Mouse (Mus musculus): ENCODE data around the gene Retreg2. TPM values are rescaled to one million over a fixed set of nuclear protein-coding genes. Genes with fewer than 3 reads are reported as not detected.

Retreg2 gene
- polyA plus RNA-seq (2014; fragmentation: Illumina TruSeq; extraction: RNeasy Lipid Tissue Mini Kit (QIAGEN cat#74804); ENCODE audit: low read depth, low replicate concordance): 11.7 TPM

DNA sequence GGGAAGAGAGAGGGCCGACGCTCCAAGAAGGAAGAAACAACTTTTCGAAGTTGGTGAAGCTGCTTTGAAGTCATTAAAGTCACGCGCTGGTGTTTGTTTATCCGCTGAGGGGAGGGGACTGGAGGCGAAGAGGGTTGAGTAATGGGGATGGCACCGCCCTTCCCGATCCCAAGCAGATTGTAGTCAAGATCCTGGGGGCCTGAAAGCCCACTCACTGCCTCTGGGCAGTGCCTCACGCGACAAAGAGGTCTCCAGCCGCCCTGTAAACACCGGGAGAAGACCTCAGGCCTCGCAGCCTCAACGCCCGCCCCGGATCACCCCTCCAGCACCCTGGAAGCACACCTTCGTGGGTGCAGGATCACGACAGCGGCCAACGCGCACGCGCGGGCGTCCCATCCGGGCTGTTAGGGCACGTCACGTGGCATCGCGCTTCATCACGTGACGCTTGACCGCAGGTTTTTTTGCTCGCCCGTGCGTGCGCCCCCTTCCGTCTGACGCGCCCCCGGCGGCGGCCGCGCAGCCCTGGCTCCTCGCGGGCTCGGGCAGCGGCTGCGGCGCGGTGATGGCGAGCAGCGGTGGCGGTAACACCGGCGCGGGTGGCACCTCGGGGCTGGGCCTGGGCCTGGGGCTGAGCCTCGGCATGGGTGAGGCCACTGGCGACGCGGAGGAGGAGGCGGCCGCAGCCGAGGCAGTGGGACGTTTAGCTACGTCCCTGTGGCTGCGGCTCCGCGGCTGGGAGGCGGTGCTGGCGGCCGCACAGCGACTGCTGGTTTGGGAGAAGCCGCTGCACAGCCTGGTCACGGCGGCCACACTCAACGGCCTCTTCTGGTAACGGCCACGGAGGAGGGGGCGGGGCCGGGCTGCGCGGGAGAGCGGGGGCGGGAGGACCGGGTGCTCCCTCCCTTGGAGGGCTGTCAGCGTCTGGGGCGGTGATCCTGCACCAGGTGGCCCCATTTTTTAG, at the start of gene Retreg2, which contains the start of gene Cnppd1:
Retreg2 (plus strand) TSS at position 478 of the 961 bp plus-strand sequence.
Cnppd1 (minus strand) TSS at position 411 of the 961 bp plus-strand sequence.

GRCm38 (mm10) chr1:75124346-75125321, 17.9 kb upstream of the Retreg2 start, which contains the start of gene Nhej1:
Gene Nhej1 (minus strand): TSS chr1:75125200.

DNA sequence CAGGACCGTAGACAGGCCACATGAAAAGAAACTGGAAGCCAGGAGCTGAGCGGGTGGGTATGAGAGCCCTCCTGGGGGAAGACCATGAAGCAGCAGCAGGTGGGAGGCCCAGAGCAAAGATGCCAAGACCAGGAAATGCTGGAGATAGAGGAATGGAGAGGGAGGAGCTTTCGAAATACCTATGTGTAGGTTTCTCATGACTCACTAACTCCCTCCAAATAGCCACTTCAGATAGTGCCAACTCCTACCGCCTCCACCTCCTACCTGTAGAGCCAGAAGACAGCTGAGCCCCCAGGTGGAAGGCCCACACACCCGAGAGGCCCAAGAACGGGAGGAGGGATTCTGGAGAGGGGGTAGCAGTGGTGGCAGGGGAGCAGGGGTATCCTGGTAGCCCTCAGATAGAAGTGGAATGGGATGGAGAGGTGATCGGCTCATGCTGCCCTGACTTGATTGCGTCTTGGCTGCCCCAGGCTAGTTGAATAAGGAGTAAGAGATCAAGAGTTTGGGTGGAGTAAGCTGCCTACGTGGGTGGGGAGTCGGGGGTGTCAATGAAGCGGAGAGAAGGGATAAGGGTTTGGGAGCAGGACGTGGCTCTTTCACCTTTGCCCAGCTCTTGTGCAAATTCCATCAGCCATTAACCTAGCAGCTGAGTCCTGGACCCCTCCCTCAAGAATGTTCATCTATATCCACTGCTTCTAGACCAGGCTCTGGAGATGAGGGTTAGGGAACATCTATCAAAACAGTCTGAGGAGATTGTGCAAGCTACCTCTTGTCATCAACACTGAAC, 9.0 kb upstream of the Retreg2 start, which contains the start of gene Slc23a3:
Slc23a3 (minus strand) TSS at position 470 of the 787 bp plus-strand sequence.

GRCm38 (mm10) chr1:75168472-75169464, 26.2 kb downstream of the Retreg2 start, which contains the start of gene Zfand2b:
Gene Zfand2b (plus strand): TSS chr1:75168646.

DNA sequence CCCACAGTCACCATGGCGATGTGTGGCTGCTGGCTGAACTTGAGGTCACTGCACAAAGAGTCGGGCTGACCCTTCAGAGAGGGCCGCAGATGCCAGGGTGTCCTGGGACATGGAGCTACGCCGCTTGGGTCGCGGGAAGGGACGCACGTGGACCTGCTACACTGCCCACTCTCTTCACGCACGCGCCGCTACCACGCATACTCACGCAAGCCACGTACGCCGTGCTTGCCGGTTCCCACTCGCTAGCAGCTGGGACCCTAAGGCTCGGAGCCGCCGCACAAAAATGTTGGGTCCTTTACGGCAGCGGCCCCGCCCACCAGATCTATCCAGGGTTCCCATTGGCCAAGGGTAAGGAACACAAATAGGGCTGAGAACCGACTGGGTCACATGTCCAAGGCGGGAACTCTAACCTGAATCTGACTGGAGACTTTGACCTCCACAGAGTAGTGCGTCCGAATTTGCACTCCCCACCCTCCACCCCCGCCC, 37.6 kb downstream of the Retreg2 start, which contains the start of gene Abcb6:
Abcb6 (minus strand) TSS at position 288 of the 486 bp plus-strand sequence.

DNA sequence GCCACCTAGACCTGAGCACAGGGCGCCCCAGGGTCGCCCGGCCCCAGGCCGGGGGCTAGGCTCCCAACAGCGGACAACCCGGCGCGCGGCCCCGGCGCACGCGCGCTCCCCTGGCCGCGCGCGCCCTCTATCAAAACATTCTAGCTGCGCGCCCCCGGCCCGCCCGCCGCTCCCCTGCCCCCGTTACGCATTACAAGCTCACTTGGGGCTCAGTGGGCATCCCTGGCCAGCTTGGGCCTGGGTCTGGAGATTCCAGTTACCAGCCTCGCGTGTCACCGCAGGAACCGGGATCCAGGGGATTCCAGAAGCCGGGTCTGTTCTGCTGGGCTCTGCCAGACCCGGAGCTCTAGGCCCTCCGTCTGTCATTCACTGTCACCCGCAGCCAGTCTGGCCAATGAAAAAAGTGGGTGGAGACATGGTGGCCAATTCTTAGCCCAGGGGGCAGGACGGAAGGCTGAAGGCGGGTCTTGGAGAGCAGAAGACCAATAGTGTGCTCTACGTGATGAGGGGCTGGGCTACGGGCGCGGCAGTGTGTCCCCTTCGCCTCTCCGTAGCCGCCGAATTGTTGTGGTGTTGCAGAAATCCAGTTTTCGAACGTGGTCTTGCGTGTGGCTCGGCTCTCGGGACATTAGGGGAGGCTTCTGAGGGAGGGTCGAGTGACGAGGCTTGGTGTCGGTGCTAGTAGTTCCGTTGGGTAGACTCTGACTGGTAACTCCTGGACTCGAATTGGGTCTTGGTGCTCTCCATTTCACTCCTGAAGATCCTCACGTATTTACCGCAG, 49.2 kb downstream of the Retreg2 start, which contains the start of the genes Ankzf1 and Atg9a:
Ankzf1 (plus strand) TSS at position 530 of the 781 bp plus-strand sequence.
Atg9a (minus strand) TSS at position 575 of the 781 bp plus-strand sequence.

Other genes starting within 250 kb of the Retreg2 start
- gene Cryba2, start 249.6 kb upstream of the Retreg2 start, polyA plus RNA-seq (2014; fragmentation: Illumina TruSeq; extraction: RNeasy Lipid Tissue Mini Kit (QIAGEN cat#74804); ENCODE audit: low read depth, low replicate concordance): not detected
- gene Cfap65, start 207.2 kb upstream of the Retreg2 start, polyA plus RNA-seq (2014; fragmentation: Illumina TruSeq; extraction: RNeasy Lipid Tissue Mini Kit (QIAGEN cat#74804); ENCODE audit: low read depth, low replicate concordance): 0.28 TPM
- 0.44 TPM for gene Ihh, start 191.1 kb upstream of the Retreg2 start, polyA plus RNA-seq (2014; fragmentation: Illumina TruSeq; extraction: RNeasy Lipid Tissue Mini Kit (QIAGEN cat#74804); ENCODE audit: low read depth, low replicate concordance)
- gene Nhej1, start 17.6 kb upstream of the Retreg2 start, polyA plus RNA-seq (2014; fragmentation: Illumina TruSeq; extraction: RNeasy Lipid Tissue Mini Kit (QIAGEN cat#74804); ENCODE audit: low read depth, low replicate concordance): 0.89 TPM
- 5.4 TPM for gene Slc23a3, start 8.9 kb upstream of the Retreg2 start, polyA plus RNA-seq (2014; fragmentation: Illumina TruSeq; extraction: RNeasy Lipid Tissue Mini Kit (QIAGEN cat#74804); ENCODE audit: low read depth, low replicate concordance)
- gene Cnppd1, start 67 bp upstream of the Retreg2 start, polyA plus RNA-seq (2014; fragmentation: Illumina TruSeq; extraction: RNeasy Lipid Tissue Mini Kit (QIAGEN cat#74804); ENCODE audit: low read depth, low replicate concordance): 14.0 TPM
- not detected for gene Zfand2b, start 25.9 kb downstream of the Retreg2 start, polyA plus RNA-seq (2014; fragmentation: Illumina TruSeq; extraction: RNeasy Lipid Tissue Mini Kit (QIAGEN cat#74804); ENCODE audit: low read depth, low replicate concordance)
- 8.3 TPM for gene Abcb6, start 37.6 kb downstream of the Retreg2 start, polyA plus RNA-seq (2014; fragmentation: Illumina TruSeq; extraction: RNeasy Lipid Tissue Mini Kit (QIAGEN cat#74804); ENCODE audit: low read depth, low replicate concordance)
- gene Ankzf1, start 49.4 kb downstream of the Retreg2 start, polyA plus RNA-seq (2014; fragmentation: Illumina TruSeq; extraction: RNeasy Lipid Tissue Mini Kit (QIAGEN cat#74804); ENCODE audit: low read depth, low replicate concordance): 6.7 TPM
- 10.1 TPM for gene Atg9a, start 49.4 kb downstream of the Retreg2 start, polyA plus RNA-seq (2014; fragmentation: Illumina TruSeq; extraction: RNeasy Lipid Tissue Mini Kit (QIAGEN cat#74804); ENCODE audit: low read depth, low replicate concordance)
- gene Glb1l, start 68.0 kb downstream of the Retreg2 start, polyA plus RNA-seq (2014; fragmentation: Illumina TruSeq; extraction: RNeasy Lipid Tissue Mini Kit (QIAGEN cat#74804); ENCODE audit: low read depth, low replicate concordance): 137 TPM
- 19.9 TPM for gene Stk16, start 68.1 kb downstream of the Retreg2 start, polyA plus RNA-seq (2014; fragmentation: Illumina TruSeq; extraction: RNeasy Lipid Tissue Mini Kit (QIAGEN cat#74804); ENCODE audit: low read depth, low replicate concordance)
- gene Tuba4a, start 77.1 kb downstream of the Retreg2 start, polyA plus RNA-seq (2014; fragmentation: Illumina TruSeq; extraction: RNeasy Lipid Tissue Mini Kit (QIAGEN cat#74804); ENCODE audit: low read depth, low replicate concordance): 14.7 TPM
- gene A630095N17Rik, start 89.3 kb downstream of the Retreg2 start, polyA plus RNA-seq (2014; fragmentation: Illumina TruSeq; extraction: RNeasy Lipid Tissue Mini Kit (QIAGEN cat#74804); ENCODE audit: low read depth, low replicate concordance): not detected
- 13.9 TPM for gene Dnajb2, start 93.6 kb downstream of the Retreg2 start, polyA plus RNA-seq (2014; fragmentation: Illumina TruSeq; extraction: RNeasy Lipid Tissue Mini Kit (QIAGEN cat#74804); ENCODE audit: low read depth, low replicate concordance)
- gene Ptprn, start 121.7 kb downstream of the Retreg2 start, polyA plus RNA-seq (2014; fragmentation: Illumina TruSeq; extraction: RNeasy Lipid Tissue Mini Kit (QIAGEN cat#74804); ENCODE audit: low read depth, low replicate concordance): not detected
- gene Resp18, start 135.6 kb downstream of the Retreg2 start, polyA plus RNA-seq (2014; fragmentation: Illumina TruSeq; extraction: RNeasy Lipid Tissue Mini Kit (QIAGEN cat#74804); ENCODE audit: low read depth, low replicate concordance): not detected
- 0.81 TPM for gene Dnpep, start 175.2 kb downstream of the Retreg2 start, polyA plus RNA-seq (2014; fragmentation: Illumina TruSeq; extraction: RNeasy Lipid Tissue Mini Kit (QIAGEN cat#74804); ENCODE audit: low read depth, low replicate concordance)
- 0.40 TPM for gene Des, start 217.6 kb downstream of the Retreg2 start, polyA plus RNA-seq (2014; fragmentation: Illumina TruSeq; extraction: RNeasy Lipid Tissue Mini Kit (QIAGEN cat#74804); ENCODE audit: low read depth, low replicate concordance)
- 1.1 TPM for gene Speg, start 232.5 kb downstream of the Retreg2 start, polyA plus RNA-seq (2014; fragmentation: Illumina TruSeq; extraction: RNeasy Lipid Tissue Mini Kit (QIAGEN cat#74804); ENCODE audit: low read depth, low replicate concordance)